Mouse (Mus musculus): ENCODE results near the gene Klrb1f. TPM values are rescaled to one million over a fixed set of nuclear protein-coding genes. Genes with fewer than 3 reads are reported as not detected.
A peak's percentile ranks its signal among the peaks of the same experiment; 100 is the strongest.
"Not testable (repeated sequence)": the region's sequence is repeated elsewhere in the genome, so short reads cannot be mapped to it uniquely, and the experiment has no call there.

Klrb1f gene
- polyA plus RNA-seq (2015; fragmentation: Nextera tagmentation; extraction: Ambion mirVana): 0.24 and 0.36 TPM in 2 replicates

DNA sequence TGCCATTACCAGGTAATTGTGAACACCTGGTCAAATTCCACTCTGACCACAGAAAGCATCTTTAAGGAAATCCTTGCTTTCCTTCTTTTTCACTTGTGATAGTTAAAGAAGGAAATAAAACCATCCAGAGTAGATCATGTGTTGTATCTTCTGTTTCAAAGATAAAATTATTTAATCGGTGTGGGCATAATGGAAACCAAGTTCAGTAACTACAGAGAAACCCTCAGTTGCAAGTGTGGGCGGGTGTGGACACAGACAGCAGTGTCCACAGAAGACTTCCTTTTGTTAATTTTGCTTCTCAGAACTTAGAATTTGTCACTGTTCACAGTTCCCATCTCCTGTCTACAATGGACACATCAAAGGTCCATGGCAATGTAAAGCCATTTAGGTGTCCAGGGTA is at the start of gene Klrb1f:
Klrb1f (plus strand) TSS at position 301 of the 400 bp plus-strand sequence.
- Histone ChIP-seq H3K27me3 (no peaks in the 10 kb centered on the region), H3K4me3 (replicated peaks) (no peak within 1 kb of the TSS), H3K27ac (replicated peaks) (no peak within 1 kb of the TSS), H3K9me3 (replicated peaks) (no peaks in the 10 kb centered on the region), H3K4me1 (replicated peaks) (peaks cover 10% of the 10 kb centered on the region), H3K4me2 (no peak within 1 kb of the TSS), H3K9ac (no peak within 1 kb of the TSS), H3K36me3 (replicated peaks) (no peaks in the 10 kb centered on the region)
- ATAC-seq (ENCODE audit: insufficient read depth): no peak
- WGBS (ENCODE audit: insufficient replicate concordance): 65% methylated on average over 2 of the region's 2 CpGs

DNA sequence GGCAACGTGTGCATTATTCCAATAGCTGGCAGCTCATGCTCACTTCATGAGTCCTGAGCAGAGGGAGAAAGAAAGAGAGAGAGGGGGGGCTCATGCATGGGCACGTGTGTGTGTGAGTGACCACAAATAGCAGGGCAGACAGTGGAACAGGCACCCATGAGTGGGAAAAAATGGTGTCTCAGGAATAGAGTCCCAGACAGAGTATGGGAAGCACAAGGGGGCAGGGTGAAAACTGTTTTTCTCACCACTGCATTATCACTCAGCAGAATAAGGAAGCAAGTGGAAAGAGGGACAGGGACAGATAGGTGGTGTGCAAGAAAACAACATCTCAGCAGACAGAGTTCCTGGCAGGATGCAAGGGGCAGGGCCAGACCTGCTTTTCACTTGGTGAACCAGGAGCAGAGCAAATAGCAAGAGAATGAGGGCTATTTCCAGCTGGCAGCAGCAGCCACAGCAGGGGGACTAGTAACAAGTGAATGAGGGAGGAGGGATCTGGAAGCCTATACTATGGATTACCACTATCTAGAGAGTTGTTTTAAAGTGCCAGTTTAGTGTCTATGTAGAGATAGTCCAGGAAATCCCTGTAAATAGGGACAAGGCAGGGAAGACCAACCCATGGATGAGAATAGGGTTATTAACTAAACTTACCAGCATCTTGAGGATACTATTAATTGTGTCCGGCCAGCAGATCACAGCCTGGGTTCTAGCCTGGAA is 49.5 kb upstream of the Klrb1f start:
- Histone ChIP-seq H3K27ac (replicated peaks) (peak overlapping the region; percentile 33), H3K4me1 (replicated peaks) (peaks cover 21% of the 10 kb centered on the region), H3K36me3 (replicated peaks) (no peaks in the 10 kb centered on the region), H3K4me3 (replicated peaks) (peak overlapping the region; percentile 42), H3K27me3 (no peaks in the 10 kb centered on the region), H3K4me2 (peak overlapping the region; percentile 65), H3K9ac (peak overlapping the region; percentile 39; the same call in 1 of the 2 replicates), H3K9me3 (replicated peaks) (no peaks in the 10 kb centered on the region)
- 29% methylated on average over 3 of the region's 3 CpGs for WGBS (ENCODE audit: insufficient replicate concordance)
- peak; percentile 65 for ATAC-seq (ENCODE audit: insufficient read depth)

DNA sequence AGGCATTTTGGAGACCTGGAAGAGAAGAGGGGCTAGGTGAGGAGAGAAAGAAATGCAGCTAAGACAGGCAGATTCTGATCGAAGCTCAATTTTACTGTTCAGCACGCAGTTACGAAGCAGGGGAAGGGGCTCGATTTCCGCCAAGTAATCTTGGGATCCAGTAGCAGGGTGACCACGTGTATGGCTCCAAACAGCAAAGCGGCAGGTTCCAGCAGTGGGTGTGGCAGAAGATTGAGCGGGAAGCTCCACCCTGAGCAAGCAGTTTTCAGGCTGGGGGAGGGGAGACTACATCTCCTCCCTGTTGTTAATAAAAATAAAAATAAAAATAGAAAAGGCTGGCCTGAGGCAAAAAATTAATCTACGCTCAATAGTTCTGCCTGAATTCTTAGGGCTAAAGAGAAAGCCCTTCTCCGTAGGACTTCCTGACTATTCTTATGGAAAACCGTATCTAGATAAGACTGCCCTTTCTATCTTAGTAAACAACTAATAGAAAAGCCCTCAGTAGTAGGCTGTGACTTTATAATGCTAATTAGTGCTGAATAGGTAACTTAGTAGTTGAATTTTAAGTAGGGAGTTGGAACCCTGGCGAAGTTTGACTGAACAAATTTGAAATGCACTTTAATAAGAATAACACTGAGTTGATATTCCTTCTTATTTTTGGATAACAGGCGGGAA is 48.8 kb upstream of the Klrb1f start:
- Histone ChIP-seq H3K4me1 (replicated peaks) (peaks cover 21% of the 10 kb centered on the region), H3K27ac (replicated peaks) (peak overlapping the region; percentile 33), H3K4me2 (peak overlapping the region; percentile 65), H3K27me3 (no peaks in the 10 kb centered on the region), H3K9me3 (replicated peaks) (no peaks in the 10 kb centered on the region), H3K9ac (peak overlapping the region; percentile 39; the same call in 1 of the 2 replicates), H3K36me3 (replicated peaks) (no peaks in the 10 kb centered on the region), H3K4me3 (replicated peaks) (peak overlapping the region; percentile 42)
- WGBS (ENCODE audit: insufficient replicate concordance): 40% methylated on average over 13 of the region's 13 CpGs
- ATAC-seq (ENCODE audit: insufficient read depth): peak; percentile 75

DNA sequence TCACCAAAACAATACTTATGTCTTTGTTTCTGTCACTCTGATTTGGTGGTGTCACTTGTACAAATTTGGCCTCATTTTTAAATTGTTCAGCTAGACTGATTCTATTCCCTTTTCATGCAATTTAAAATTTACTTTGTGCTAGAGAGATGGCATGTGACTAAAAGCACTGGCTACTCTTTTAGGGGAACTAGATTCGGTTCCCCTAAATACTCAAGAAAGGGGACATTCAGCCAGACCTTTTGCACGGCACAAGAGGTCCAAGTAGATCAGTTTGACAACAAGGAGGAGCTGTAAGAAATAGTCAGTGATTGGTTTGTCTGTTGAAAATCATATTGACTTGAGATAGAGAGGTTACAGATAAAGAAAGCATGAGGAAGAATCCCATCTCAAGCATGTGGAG is 44.3 kb upstream of the Klrb1f start:
- H3K9ac ChIP-seq: no peak overlapping the region
- H3K4me1 ChIP-seq (replicated peaks): peaks cover 12% of the 10 kb centered on the region
- H3K9me3 ChIP-seq (replicated peaks): no peaks in the 10 kb centered on the region
- WGBS (ENCODE audit: insufficient replicate concordance): 47% methylated on average over 2 of the region's 2 CpGs
- H3K27ac ChIP-seq (replicated peaks): no peak overlapping the region
- no peak overlapping the region for H3K4me3 ChIP-seq (replicated peaks)
- no peak overlapping the region for H3K4me2 ChIP-seq
- H3K27me3 ChIP-seq: no peaks in the 10 kb centered on the region
- no peaks in the 10 kb centered on the region for H3K36me3 ChIP-seq (replicated peaks)
- ATAC-seq (ENCODE audit: insufficient read depth): no peak

DNA sequence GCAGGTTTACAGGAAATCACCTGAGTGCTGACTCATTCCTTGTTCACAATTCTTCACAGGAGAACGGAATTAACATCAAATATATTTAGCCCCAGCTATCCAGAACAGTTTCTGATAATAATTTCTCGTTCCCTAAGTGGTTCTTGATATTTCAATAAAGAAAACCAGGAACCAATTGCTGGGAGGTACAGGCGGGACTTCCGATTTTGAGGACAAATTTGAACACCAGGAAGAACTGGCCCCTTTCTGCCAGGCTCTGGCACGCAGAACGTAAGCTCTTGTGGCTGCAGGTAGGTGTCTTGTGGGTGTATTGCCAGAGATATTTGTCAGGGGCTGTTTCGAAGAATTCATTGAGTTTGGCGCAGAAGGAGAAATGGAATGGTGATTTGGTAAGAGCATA is 37.1 kb upstream of the Klrb1f start:
- 69% methylated on average over 8 of the region's 8 CpGs for WGBS (ENCODE audit: insufficient replicate concordance)

DNA sequence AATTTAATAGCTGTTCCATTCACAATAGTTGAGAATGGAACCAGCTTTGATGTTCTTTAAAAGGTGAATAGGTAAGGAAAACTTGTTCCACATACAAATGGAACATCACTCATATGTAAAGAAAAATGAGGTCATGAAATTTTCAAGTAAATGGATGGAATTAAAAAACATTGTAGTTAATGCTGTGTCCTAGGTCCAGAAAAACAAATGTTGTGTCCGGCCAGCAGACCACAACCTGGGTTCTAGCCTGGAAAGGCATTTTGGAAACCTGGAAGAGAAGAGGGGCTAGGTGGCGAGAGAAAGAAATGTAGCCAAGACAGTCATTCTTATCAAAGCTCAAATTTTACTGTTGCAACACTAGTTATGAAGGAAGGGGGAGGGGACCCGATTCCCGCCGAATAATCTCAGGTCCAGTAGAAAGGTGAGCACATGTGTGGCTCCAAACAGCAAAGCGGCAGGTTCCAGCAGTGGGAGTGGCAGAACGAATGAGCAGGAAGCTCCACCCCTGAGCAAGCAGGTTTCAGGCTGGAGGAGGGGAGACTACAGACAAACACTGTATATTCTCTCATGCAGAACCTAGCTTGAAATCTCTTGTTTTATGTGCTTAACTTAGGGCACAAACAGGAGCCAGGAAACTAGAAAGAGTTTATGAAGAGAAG is 35.7 kb upstream of the Klrb1f start:
- H3K9me3 ChIP-seq (replicated peaks); H3K27me3 ChIP-seq: not testable (repeated sequence)
- 48% methylated on average over 7 of the region's 7 CpGs for WGBS (ENCODE audit: insufficient replicate concordance)

More for the DNA sequence above, 37.1 kb upstream of the Klrb1f start:
- Histone ChIP-seq H3K4me2 (no peak overlapping the region), H3K36me3 (replicated peaks) (no peaks in the 10 kb centered on the region), H3K27ac (replicated peaks) (no peak overlapping the region), H3K9me3 (replicated peaks) (no peaks in the 10 kb centered on the region), H3K27me3 (no peaks in the 10 kb centered on the region), H3K9ac (no peak overlapping the region), H3K4me3 (replicated peaks) (no peak overlapping the region), H3K4me1 (replicated peaks) (no peaks in the 10 kb centered on the region)
- no peak for ATAC-seq (ENCODE audit: insufficient read depth)

DNA sequence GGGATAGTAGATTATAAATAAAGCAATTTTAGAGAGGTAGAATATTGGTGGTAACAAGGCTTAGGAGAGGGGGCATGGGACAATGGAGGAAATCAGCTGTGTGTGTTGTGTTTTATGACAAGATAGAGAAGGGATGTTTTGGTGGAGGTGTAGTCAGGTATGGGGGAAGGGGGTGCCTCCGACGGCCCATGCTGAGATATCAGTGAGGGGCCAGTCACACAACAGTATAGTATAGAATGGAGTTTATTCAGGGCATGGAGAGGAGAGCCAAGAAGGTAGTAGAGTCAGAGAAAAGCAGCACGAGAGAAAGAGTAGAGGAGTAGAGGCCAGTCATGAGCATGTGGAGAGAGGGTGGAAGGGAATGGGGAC is 35.2 kb upstream of the Klrb1f start:
- H3K9ac ChIP-seq: no peak overlapping the region
- H3K4me3 ChIP-seq (replicated peaks): no peak overlapping the region
- no peak overlapping the region for H3K4me2 ChIP-seq
- no peaks in the 10 kb centered on the region for H3K4me1 ChIP-seq (replicated peaks)
- 68% methylated on average over 3 of the region's 3 CpGs for WGBS (ENCODE audit: insufficient replicate concordance)
- H3K27me3 ChIP-seq: no peaks in the 10 kb centered on the region
- no peak overlapping the region for H3K27ac ChIP-seq (replicated peaks)
- ATAC-seq (ENCODE audit: insufficient read depth): no peak
- H3K9me3 ChIP-seq (replicated peaks): no peaks in the 10 kb centered on the region
- no peaks in the 10 kb centered on the region for H3K36me3 ChIP-seq (replicated peaks)

More for the DNA sequence above, 35.7 kb upstream of the Klrb1f start:
- not testable (repeated sequence) for H3K36me3 ChIP-seq (replicated peaks); H3K4me2 ChIP-seq; ATAC-seq (ENCODE audit: insufficient read depth); H3K27ac ChIP-seq (replicated peaks); H3K9ac ChIP-seq; H3K4me3 ChIP-seq (replicated peaks); H3K4me1 ChIP-seq (replicated peaks)

DNA sequence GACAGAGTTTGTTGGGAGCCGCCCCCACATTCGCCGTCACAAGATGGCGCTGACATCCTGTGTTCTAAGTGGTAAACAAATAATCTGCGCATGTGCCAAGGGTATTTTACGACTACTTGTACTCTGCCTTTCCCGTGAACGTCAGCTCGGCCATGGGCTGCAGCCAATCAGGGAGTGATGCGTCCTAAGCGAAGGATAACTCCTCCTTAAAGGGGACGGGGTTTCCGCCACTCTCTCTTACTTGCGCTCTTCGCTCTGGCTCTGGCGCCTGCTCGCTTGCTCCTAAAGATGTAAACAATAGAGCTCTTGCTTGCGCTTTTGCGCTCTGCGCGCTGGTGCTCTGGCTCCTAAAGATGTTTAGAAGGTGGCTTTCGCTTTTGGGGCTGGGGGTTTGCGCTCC is 33.7 kb upstream of the Klrb1f start:
- not testable (repeated sequence) for ATAC-seq (ENCODE audit: insufficient read depth); H3K9me3 ChIP-seq (replicated peaks); H3K36me3 ChIP-seq (replicated peaks); H3K27ac ChIP-seq (replicated peaks); H3K9ac ChIP-seq; H3K4me2 ChIP-seq; H3K4me1 ChIP-seq (replicated peaks); H3K4me3 ChIP-seq (replicated peaks); H3K27me3 ChIP-seq
- 85% methylated on average over 20 of the region's 23 CpGs for WGBS (ENCODE audit: insufficient replicate concordance)

DNA sequence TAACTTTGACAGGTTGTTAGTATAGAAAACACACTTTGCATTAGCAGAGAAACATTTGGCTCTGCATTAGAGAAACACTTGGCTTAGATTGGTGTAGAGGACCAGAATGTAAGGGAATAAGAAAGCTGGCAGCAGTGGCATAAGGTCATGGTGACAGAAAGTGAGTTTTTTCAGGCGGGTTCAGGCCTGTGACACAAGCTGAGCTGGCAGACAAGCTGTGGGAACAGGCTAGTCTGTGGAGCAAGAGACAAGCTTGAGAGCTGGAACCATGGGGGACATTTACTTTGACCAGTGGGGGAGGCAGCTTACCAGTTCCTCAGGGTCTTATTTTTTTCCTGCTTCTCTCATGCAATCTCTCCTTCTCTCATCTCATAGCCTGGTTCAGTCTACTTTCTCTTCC is 32.7 kb upstream of the Klrb1f start:
- WGBS (ENCODE audit: insufficient replicate concordance): 40% methylated on average over 1 of the region's 1 CpGs
- H3K4me2 ChIP-seq: no peak overlapping the region

DNA sequence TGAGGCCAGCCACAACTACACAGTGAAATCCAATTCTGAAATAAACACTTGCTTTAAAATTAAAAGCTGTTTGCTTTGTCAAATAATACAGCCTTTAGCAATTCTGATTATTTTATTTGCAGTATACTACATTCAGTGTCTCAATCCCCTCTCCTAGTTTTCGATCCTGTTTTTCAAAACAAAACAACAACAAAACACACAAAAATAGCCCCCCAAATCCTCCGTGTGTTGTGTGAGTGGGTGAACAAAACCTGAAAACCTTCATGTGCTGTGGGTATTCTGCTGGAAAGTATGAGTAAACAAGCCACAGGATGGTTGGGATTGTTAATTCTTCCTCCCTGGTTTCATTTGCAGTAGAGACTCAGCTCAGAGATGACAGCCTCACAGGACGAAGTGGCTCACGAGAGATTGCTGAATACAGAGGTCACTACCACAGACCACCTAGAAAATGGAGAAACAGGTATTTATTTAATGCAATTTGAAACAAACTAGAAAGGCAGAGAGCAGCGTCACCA is 31.9 kb upstream of the Klrb1f start:
- H3K9ac ChIP-seq: no peak overlapping the region
- no peaks in the 10 kb centered on the region for H3K36me3 ChIP-seq (replicated peaks)
- H3K4me2 ChIP-seq: no peak overlapping the region
- WGBS (ENCODE audit: insufficient replicate concordance): 59% methylated on average over 5 of the region's 5 CpGs
- no peak overlapping the region for H3K4me3 ChIP-seq (replicated peaks)
- no peak overlapping the region for H3K27ac ChIP-seq (replicated peaks)
- no peaks in the 10 kb centered on the region for H3K27me3 ChIP-seq
- no peaks in the 10 kb centered on the region for H3K4me1 ChIP-seq (replicated peaks)
- no peak for ATAC-seq (ENCODE audit: insufficient read depth)
- H3K9me3 ChIP-seq (replicated peaks): no peaks in the 10 kb centered on the region

More for the DNA sequence above, 32.7 kb upstream of the Klrb1f start:
- H3K36me3 ChIP-seq (replicated peaks): no peaks in the 10 kb centered on the region
- no peaks in the 10 kb centered on the region for H3K27me3 ChIP-seq
- H3K9me3 ChIP-seq (replicated peaks): no peaks in the 10 kb centered on the region
- no peak overlapping the region for H3K4me3 ChIP-seq (replicated peaks)
- no peak overlapping the region for H3K9ac ChIP-seq
- no peak overlapping the region for H3K27ac ChIP-seq (replicated peaks)
- no peak for ATAC-seq (ENCODE audit: insufficient read depth)
- H3K4me1 ChIP-seq (replicated peaks): no peaks in the 10 kb centered on the region

DNA sequence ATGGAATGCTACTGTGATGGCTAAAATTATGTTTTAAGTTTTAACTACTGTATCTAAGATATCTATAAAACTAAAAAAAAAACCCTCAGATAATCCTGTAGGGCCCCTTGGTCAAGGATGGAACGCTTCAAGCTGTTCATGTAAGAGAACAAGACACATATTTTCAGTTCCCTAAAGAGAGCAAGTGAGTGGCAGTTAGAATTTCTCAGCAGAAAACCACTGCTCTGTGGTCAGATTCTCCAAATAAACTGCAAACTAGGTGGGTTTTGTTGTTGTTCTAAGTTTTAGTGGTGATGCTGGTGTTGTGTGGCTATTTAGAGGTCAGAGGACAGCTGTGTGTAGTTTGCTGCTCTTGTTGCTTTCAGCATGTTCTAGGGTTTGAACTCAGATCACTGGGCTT is 31.3 kb upstream of the Klrb1f start:
- no peak for ATAC-seq (ENCODE audit: insufficient read depth)
- Histone ChIP-seq H3K9ac (no peak overlapping the region), H3K4me1 (replicated peaks) (no peaks in the 10 kb centered on the region), H3K4me3 (replicated peaks) (no peak overlapping the region), H3K27me3 (no peaks in the 10 kb centered on the region), H3K9me3 (replicated peaks) (no peaks in the 10 kb centered on the region), H3K4me2 (no peak overlapping the region), H3K27ac (replicated peaks) (no peak overlapping the region), H3K36me3 (replicated peaks) (no peaks in the 10 kb centered on the region)
- WGBS (ENCODE audit: insufficient replicate concordance): 21% methylated on average over 1 of the region's 1 CpGs

Measured in liver, embryonic 15.5 days (tissue).